Mouse (Mus musculus) forebrain, embryonic 13.5 days (tissue): Measurements from ENCODE around the gene Ghr. TPM values are rescaled to one million over a fixed set of nuclear protein-coding genes. Genes with fewer than 3 reads are reported as not detected.

ENCODE experiments used
- ATAC-seq: fragments of 200-750 bp; cut with Nextera tagmentation; 2 replicates; pipeline ENCODE4 v1.8.0; 2017
- H3K27ac ChIP-seq: fragments of 300-500 bp; sonication (generic); 2 replicates; pipeline ENCODE4 v1.5.1; 2015; ENCODE audit warnings: inconsistent platforms, mild to moderate bottlenecking, moderate library complexity
- H3K27me3 ChIP-seq: fragments of 300-500 bp; sonication (generic); 2 replicates; pipeline ENCODE4 v1.6.1; 2015; ENCODE audit warnings: mild to moderate bottlenecking, inconsistent platforms
- H3K36me3 ChIP-seq: fragments of 300-500 bp; sonication (generic); 2 replicates; pipeline ENCODE4 v1.6.1; 2015; ENCODE audit warnings: mild to moderate bottlenecking, inconsistent platforms; ENCODE audit not compliant: poor library complexity, severe bottlenecking
- H3K4me1 ChIP-seq: fragments of 300-500 bp; sonication (generic); 2 replicates; pipeline ENCODE4 v1.6.1; 2015; ENCODE audit warnings: inconsistent platforms
- H3K4me2 ChIP-seq: fragments of 300-500 bp; sonication (generic); 2 replicates; pipeline ENCODE4 v1.6.1; 2015; ENCODE audit warnings: inconsistent platforms, mild to moderate bottlenecking, moderate library complexity
- H3K4me3 ChIP-seq: fragments of 300-500 bp; sonication (generic); 2 replicates; pipeline ENCODE4 v1.5.1; 2015; ENCODE audit warnings: mild to moderate bottlenecking, inconsistent platforms
- H3K9ac ChIP-seq: fragments of 300-500 bp; sonication (generic); 2 replicates; pipeline ENCODE4 v1.6.1; 2015; ENCODE audit warnings: mild to moderate bottlenecking, inconsistent platforms
- H3K9me3 ChIP-seq: fragments of 300-500 bp; sonication (generic); replicated peaks from 2 replicates; pipeline ENCODE4 v1.6.1; 2016; ENCODE audit warnings: inconsistent platforms
- WGBS: fragments of 180-500 bp; shearing (Covaris S2); methylation state at CpG from one replicate; pipeline ENCODE4 v1.1.7; 2015; 5-methylcytosine and 5-hydroxymethylcytosine counted together
- polyA plus RNA-seq: library from polyadenylated mRNA; unstranded; fragments of >200 nt; fragmentation: Nextera tagmentation; extraction: Ambion mirVana; gene quantifications from 2 replicates; pipeline ENCODE4 v1.2.1, GENCODE M21; 2015

Gene Ghr
- polyA plus RNA-seq, 1 experiment from 2014 or later, result 4.1 TPM

DNA sequence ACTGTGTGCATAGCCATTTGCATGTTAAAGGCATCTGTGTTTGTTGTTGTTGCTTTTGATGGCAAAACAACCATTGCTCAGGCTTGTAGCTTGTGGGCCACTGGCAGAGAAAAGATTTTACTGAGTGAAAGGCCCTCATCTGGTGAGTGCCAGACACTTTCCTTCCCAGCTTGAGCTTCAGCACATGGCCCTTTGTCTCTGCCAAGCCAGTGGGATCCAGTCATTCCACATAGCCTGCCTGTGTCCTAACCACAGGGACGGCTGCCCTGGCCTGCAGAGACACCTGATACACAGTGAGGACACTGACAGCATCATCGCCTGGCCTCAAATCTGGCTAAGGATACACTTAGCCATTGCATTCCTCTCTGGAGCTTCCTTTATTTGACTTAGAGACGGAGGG, 74.2 kb downstream of the Ghr start:
- Histone ChIP-seq H3K9ac (no peak overlapping the region), H3K27me3 (no peaks in the 10 kb centered on the region), H3K4me3 (no peak overlapping the region), H3K9me3 (no peaks in the 10 kb centered on the region), H3K4me2 (no peak overlapping the region), H3K36me3 (no peaks in the 10 kb centered on the region), H3K27ac (no peak overlapping the region), H3K4me1 (no peaks in the 10 kb centered on the region)
- WGBS, result 70% methylated on average over 3 of the region's 3 CpGs
- peak; percentile 51; the same call in 1 of the 2 replicates for ATAC-seq

- Histone ChIP-seq H3K4me2 (no peak overlapping the region), H3K36me3 (no peaks in the 10 kb centered on the region), H3K4me1 (no peaks in the 10 kb centered on the region), H3K4me3 (no peak overlapping the region), H3K9me3 (no peaks in the 10 kb centered on the region), H3K27ac (no peak overlapping the region), H3K9ac (no peak overlapping the region), H3K27me3 (no peaks in the 10 kb centered on the region)
- 0 out of 2 replicates have a peak, but pooled peaks have one; percentile 21 for ATAC-seq
- WGBS, result 72% methylated on average over 2 of the region's 2 CpGs
Observed at GRCm38 (mm10) chr15:3507329-3507728, 76.0 kb downstream of the Ghr start.

DNA sequence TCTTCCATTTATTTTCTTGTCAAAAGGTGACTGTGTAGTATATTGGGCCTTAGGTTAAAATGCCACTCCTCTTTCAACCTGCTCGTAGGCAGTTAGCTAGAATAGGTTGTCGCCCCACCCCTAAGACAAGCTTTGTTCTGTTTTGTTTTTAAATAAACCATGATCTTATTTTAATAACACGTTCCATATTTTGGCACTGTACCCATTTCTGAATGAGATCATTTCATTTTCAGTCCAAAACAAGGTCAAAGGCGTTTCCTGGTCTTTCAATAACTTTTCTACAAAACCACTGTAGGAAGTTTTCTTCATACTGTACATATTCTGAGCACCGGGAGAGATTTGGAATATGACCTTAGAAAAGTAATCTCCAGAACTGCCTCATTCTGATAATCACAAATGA, 78.6 kb downstream of the Ghr start:
- Histone ChIP-seq H3K36me3 (no peaks in the 10 kb centered on the region), H3K27ac (no peak overlapping the region), H3K9me3 (no peaks in the 10 kb centered on the region), H3K4me2 (no peak overlapping the region), H3K4me1 (no peaks in the 10 kb centered on the region), H3K27me3 (no peaks in the 10 kb centered on the region), H3K9ac (no peak overlapping the region), H3K4me3 (no peak overlapping the region)
- 88% methylated on average over 5 of the region's 5 CpGs for WGBS
- ATAC-seq, result no peak

DNA sequence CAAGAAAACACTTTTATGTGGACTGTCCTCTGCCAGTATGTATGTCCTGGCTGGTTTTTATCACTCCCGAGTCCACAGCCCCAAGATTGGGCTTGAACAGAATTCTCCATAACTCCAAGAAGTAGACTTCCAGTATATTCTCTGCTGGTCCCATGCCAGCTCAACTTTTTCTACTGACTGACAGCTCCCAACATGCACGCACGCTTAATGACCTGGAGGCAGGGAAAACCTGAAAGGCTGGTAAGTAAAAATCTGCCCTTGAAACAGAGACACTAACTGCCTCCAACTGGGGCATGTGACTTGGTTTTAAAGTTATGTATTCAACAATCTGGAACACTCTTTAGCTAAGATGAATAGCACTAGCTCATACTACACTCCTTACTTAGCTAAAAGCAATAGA, 81.6 kb downstream of the Ghr start:
- no peaks in the 10 kb centered on the region for H3K36me3 ChIP-seq
- ATAC-seq, result no peak
- H3K4me3 ChIP-seq, result no peak overlapping the region
- no peaks in the 10 kb centered on the region for H3K4me1 ChIP-seq
- H3K9me3 ChIP-seq, result no peaks in the 10 kb centered on the region
- H3K27me3 ChIP-seq, result no peaks in the 10 kb centered on the region
- H3K9ac ChIP-seq, result no peak overlapping the region
- no peak overlapping the region for H3K27ac ChIP-seq
- 85% methylated on average over 3 of the region's 3 CpGs for WGBS
- no peak overlapping the region for H3K4me2 ChIP-seq

DNA sequence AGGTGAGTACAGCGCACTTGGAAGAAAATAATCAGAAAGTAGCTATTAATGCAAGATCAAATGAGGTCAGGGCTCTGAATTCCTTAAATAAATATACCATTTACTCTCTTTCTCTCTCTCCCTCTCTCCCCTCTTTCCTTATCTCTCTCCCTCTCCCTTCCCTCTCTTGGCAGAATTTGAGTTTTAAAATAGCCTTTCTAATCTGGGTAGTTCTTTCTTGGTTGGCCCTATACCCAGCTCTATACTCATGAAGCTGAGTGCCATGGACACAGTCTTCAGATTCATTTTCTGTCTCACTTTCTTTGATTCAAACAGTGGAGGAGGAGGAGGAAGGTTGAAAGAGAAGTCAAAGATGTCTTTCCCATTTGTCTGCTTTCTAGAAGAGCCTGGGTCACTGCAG, 84.3 kb downstream of the Ghr start:
- H3K36me3 ChIP-seq, result no peaks in the 10 kb centered on the region
- H3K27ac ChIP-seq, result no peak overlapping the region
- no peaks in the 10 kb centered on the region for H3K9me3 ChIP-seq
- H3K4me3 ChIP-seq, result no peak overlapping the region
- ATAC-seq, result no peak
- WGBS, result 100% methylated on average over 1 of the region's 1 CpGs
- no peaks in the 10 kb centered on the region for H3K4me1 ChIP-seq
- no peak overlapping the region for H3K9ac ChIP-seq
- no peak overlapping the region for H3K4me2 ChIP-seq
- H3K27me3 ChIP-seq, result no peaks in the 10 kb centered on the region

DNA sequence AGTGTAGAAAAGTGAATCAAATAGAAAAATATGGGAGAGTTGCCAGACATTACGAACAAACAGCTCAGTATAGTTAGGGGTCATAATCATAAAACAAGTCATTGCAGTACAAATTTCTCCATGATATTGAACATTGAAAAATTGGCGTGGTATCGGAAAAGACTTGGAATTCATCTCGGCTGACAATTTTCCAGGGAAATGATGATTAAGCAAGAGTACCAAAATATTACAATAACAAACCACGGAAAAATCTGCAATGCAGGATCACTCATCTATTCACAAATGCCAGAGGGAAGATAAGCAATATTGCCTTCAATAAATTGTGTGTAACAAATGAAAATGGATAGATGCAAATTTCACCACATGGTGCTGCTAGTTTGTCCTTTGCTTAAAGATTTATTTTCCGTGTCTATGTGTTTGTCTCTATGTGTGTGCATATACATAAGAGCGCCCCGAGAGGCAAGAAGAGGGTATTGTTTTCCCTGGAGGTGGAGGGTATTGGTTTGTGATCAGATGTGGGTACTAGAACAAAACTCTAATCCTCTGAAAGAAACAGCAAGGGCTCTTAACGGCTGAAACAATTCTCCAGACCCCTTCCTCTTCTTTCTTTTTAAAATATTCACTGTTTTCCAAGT, 85.2 kb downstream of the Ghr start:
- no peak for ATAC-seq
- no peak overlapping the region for H3K4me3 ChIP-seq
- WGBS, result 76% methylated on average over 9 of the region's 9 CpGs

DNA sequence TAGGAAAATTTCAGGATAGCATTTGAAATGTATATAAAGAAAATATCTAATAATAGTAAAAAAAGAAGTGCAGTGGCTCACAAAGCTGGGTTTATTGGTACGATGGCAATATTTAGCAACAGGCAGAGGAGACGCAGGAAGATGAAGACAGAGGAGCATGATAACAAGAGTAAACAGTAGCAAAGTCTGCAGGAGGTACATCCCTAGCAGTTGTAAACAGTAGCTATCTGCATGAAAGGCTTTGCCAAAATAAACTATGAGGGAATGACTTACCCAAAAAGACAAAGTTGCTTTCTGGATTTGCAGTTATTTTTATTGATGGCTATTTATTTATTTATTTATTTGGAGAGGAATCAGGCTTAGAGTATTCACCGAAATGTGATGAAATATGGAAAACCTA, 92.4 kb downstream of the Ghr start:
- Histone ChIP-seq H3K9ac (no peak overlapping the region), H3K4me2 (no peak overlapping the region), H3K4me1 (no peaks in the 10 kb centered on the region), H3K9me3 (no peaks in the 10 kb centered on the region), H3K36me3 (no peaks in the 10 kb centered on the region), H3K27ac (no peak overlapping the region), H3K4me3 (no peak overlapping the region), H3K27me3 (no peaks in the 10 kb centered on the region)
- 90% methylated on average over 3 of the region's 3 CpGs for WGBS
- ATAC-seq, result no peak

More for the DNA sequence above, 85.2 kb downstream of the Ghr start:
- Histone ChIP-seq H3K9me3 (no peaks in the 10 kb centered on the region), H3K27me3 (no peaks in the 10 kb centered on the region), H3K36me3 (no peaks in the 10 kb centered on the region), H3K4me1 (no peaks in the 10 kb centered on the region), H3K4me2 (no peak overlapping the region), H3K27ac (no peak overlapping the region), H3K9ac (no peak overlapping the region)

GRCm38 (mm10) chr15:3490011-3490410, 93.3 kb downstream of the Ghr start:
- H3K36me3 ChIP-seq, result no peaks in the 10 kb centered on the region
- H3K4me3 ChIP-seq, result no peak overlapping the region
- H3K27ac ChIP-seq, result no peak overlapping the region
- no peaks in the 10 kb centered on the region for H3K27me3 ChIP-seq
- WGBS, result 85% methylated on average over 2 of the region's 2 CpGs
- H3K9ac ChIP-seq, result no peak overlapping the region
- ATAC-seq, result no peak
- H3K9me3 ChIP-seq, result no peaks in the 10 kb centered on the region
- no peaks in the 10 kb centered on the region for H3K4me1 ChIP-seq
- no peak overlapping the region for H3K4me2 ChIP-seq

- no peak overlapping the region for H3K27ac ChIP-seq
- no peak overlapping the region for H3K4me3 ChIP-seq
- no peaks in the 10 kb centered on the region for H3K9me3 ChIP-seq
- H3K9ac ChIP-seq, result no peak overlapping the region
- H3K4me1 ChIP-seq, result no peaks in the 10 kb centered on the region
- no peak overlapping the region for H3K4me2 ChIP-seq
- H3K36me3 ChIP-seq, result no peaks in the 10 kb centered on the region
- ATAC-seq, result no peak
- no peaks in the 10 kb centered on the region for H3K27me3 ChIP-seq
Observed at GRCm38 (mm10) chr15:3489180-3489579, 94.1 kb downstream of the Ghr start.

DNA sequence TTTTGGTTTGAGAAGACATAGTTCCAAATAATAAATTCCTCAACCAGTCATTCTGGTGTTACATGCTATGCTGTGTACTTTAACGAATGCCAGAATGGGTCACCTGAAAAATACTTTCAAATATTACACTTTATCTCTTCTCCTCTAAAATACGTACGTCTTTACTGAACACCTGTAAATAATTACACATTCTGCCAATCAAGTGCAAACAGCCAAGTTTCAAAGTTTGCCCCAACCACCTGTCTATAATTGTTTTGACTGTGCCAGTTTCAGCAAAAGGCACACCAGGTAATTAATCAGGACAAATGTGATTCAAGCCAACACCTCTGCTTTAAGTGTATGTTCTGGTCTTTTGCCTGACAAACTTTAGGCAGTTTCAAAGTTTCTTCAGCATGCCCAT, 94.7 kb downstream of the Ghr start:
- Histone ChIP-seq H3K27ac (no peak overlapping the region), H3K9me3 (no peaks in the 10 kb centered on the region), H3K4me3 (no peak overlapping the region), H3K9ac (no peak overlapping the region), H3K27me3 (no peaks in the 10 kb centered on the region), H3K4me2 (no peak overlapping the region), H3K4me1 (no peaks in the 10 kb centered on the region), H3K36me3 (no peaks in the 10 kb centered on the region)
- 93% methylated on average over 3 of the region's 3 CpGs for WGBS
- ATAC-seq, result no peak

DNA sequence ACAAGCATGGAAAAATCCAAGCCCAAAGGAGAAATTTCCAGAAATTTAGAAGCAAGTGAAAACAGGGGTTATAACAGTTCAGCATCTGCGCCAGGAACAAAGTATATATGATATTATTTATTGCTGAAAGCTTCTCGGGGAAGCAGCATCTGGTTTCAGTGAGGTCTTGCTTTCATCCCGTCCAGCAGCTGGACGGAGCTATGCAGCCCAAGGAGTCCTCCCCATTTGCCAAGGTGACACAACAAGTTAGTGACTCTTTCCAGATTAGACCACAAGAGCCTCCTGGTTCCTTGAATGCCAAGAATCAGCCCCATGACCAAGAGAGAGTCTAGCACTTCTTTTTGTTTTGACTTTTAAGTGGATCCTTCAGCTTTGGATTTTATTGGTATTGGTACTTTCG, 96.6 kb downstream of the Ghr start:
- no peaks in the 10 kb centered on the region for H3K4me1 ChIP-seq
- no peak overlapping the region for H3K27ac ChIP-seq
- H3K27me3 ChIP-seq, result no peaks in the 10 kb centered on the region
- WGBS, result 88% methylated on average over 5 of the region's 5 CpGs
- no peak overlapping the region for H3K4me2 ChIP-seq
- no peaks in the 10 kb centered on the region for H3K36me3 ChIP-seq
- no peak for ATAC-seq
- no peak overlapping the region for H3K9ac ChIP-seq
- no peaks in the 10 kb centered on the region for H3K9me3 ChIP-seq
- H3K4me3 ChIP-seq, result no peak overlapping the region

DNA sequence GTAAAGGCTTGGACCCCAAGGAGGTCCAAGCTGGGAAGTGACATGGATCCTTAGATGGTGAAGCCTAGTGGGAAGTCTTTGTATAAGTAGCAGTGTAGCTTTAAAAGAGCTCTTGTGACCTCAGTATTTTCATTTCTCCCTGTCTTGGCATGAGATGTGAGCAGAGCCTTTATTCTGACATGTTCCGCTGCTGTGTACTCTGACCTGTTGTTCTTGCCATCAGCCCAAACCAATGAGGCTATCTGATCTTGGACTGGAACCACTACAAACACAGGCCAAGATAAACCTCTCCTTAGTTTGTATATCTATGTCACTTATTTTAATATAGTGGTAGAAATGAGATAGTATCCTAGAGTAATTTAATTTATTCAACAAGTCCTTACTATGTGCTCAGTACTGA, 97.9 kb downstream of the Ghr start:
- ATAC-seq, result no peak
- no peaks in the 10 kb centered on the region for H3K36me3 ChIP-seq
- no peaks in the 10 kb centered on the region for H3K27me3 ChIP-seq
- no peak overlapping the region for H3K9ac ChIP-seq
- 88% methylated on average over 1 of the region's 1 CpGs for WGBS
- H3K9me3 ChIP-seq, result no peaks in the 10 kb centered on the region
- no peak overlapping the region for H3K4me2 ChIP-seq
- no peaks in the 10 kb centered on the region for H3K4me1 ChIP-seq
- H3K27ac ChIP-seq, result no peak overlapping the region
- H3K4me3 ChIP-seq, result no peak overlapping the region

- H3K4me1 ChIP-seq, result no peaks in the 10 kb centered on the region
Observed at GRCm38 (mm10) chr15:3483451-3483850, 99.8 kb downstream of the Ghr start.

More at GRCm38 (mm10) chr15:3483451-3483850, 99.8 kb downstream of the Ghr start:
- Histone ChIP-seq H3K36me3 (no peaks in the 10 kb centered on the region), H3K9me3 (no peaks in the 10 kb centered on the region), H3K27me3 (no peaks in the 10 kb centered on the region), H3K27ac (no peak overlapping the region), H3K4me3 (no peak overlapping the region), H3K4me2 (no peak overlapping the region), H3K9ac (no peak overlapping the region)
- 88% methylated on average over 3 of the region's 3 CpGs for WGBS
- ATAC-seq, result no peak
